Mouse (Mus musculus) gastrocnemius, postnatal 14 days (tissue): ENCODE results near the gene Prss46. TPM values are rescaled to one million over a fixed set of nuclear protein-coding genes. Genes with fewer than 3 reads are reported as not detected.
A peak's percentile ranks its signal among the peaks of the same experiment; 100 is the strongest.

Source experiments
- DNase-seq: peaks from one replicate; pipeline ENCODE4 v3.0.0; 2021; ENCODE audit warnings: mixed read lengths
- intact Hi-C: fragments of 180-260 bp; cut with DNase I; formaldehyde crosslinking; loops from one replicate; pipeline ENCODE4 v1.15.1; 2025; ENCODE audit warnings: low total_unique reads
- total RNA-seq, 2 experiments: library from RNA; stranded (reverse); gene quantifications; 2 replicates each; pipeline ENCODE4 v1.2.3; 2021

The Prss46 gene
- total RNA-seq, 2 experiments from 2014 or later, result not detected

DNA sequence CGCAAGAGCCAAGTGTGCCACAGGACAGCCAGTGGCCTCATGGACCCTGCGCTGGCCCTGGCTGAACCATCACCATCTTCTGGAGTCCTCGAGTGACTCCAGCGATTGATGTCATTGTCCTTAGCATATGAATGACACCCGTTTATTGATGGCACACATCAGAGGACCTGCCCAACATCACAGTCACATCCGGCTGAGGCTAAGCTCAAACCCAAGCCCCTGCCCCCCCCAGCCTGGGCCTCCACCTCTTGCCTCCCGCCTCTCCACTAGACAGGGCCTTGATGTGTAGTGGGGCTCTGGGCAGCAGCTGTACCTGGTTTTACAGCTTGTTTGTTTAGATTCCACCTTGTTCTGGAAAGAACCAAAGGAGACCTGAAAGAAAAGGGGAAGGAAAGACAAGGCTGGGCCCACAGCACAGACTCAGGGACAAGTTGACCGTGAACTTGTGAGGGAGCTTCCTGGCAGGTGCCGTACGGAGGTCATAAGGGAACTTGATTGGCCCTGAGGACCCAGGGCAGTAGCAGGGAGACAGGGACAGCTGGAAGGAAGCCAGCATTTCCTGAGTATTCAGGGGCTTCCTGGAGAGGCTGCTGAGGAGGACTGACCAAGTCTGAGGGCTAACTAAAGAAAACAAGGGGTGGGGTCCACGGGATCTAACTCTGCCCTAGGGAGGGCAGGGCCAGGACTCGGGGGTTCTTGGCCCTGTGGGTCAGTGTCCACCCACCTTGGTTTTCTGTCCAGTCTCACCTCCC is 46.9 kb downstream of the Prss46 start:
- intact Hi-C loops, result no loop called here

DNA sequence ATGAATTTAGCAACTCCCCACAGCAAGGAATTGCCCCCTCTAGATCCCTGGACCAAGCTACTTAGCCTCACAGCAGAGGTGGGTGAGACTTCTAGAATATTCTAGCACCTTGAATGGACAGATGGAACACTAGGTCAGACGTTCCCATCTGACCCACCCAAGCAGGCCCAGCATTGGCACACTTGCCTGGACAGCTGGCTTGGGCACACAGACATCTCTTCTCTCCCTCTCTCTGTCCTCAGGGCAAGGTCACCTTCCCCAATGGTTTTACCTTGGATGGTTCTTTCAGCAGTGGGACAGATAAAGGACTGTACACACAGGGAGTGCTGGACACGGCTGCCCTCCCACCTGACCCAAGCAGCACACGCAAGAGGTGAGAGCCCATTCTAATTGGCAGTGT is 48.2 kb downstream of the Prss46 start:
- intact Hi-C loops, result no loop called here
- DNase-seq, result peak; percentile 3

More for the DNA sequence above, 46.9 kb downstream of the Prss46 start:
- peak; percentile 5 for DNase-seq

DNA sequence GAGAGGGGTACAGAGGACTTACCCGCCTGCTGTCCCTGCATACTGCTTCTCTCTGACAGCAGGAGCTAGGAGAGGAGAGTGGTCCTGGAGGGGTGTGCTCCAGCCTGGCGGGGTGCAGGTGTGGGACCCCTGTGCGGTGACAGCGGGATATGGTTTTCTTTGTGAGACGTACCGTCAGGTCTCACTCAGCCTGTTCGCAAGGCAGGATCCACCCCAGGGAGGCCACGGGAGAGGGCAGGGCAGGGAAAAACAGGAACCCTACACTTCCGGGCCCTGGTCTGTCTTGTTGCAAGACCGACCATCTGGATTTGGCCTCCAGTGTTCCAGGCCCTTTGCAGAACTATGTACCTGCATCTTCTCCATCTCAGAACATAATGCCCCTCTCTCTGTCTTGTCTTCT is 49.1 kb downstream of the Prss46 start:
- DNase-seq, result no peak
- intact Hi-C loops, result no loop called here

DNA sequence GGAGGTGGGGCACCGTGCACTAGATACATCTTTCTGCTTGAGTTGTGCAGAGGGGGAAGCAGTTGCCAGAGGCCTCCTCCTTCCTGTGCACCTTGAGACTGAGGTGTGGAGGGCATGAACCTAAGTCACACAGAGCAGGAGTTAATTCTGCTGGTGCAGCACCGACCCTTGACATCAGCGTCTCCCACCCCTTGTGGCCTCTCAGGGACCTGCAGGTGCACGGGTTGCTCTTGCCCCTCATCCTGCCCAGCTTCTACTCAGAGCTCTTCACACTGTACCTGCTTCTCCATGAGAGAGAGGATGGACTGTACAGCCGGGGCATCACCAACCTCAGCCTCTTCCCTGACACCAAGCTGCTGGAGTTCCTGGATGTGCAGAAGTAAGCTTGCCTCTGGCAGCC is 51.2 kb downstream of the Prss46 start:
- intact Hi-C loops, result no loop called here

DNA sequence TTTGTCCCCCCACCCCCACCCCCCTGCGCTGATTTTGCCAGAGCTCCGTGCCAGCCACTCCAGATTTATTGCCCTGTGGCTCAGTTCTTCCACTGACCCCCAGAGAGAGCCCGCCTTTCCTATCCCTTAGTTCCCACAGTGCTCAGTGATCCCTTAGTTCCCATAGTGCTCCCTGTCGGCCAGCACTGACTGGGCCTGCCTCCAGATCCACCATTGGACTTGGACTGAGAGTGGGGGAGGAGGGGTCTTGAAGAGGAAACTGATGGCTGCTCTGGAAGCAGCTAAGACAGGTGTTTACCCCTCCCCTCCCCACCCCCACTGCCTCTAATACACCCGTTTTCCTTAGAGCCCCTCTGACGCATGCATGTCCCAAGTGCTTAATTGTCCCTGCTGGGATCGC is 51.7 kb downstream of the Prss46 start:
- intact Hi-C loops, result no loop called here
- DNase-seq, result no peak

More for the DNA sequence above, 51.2 kb downstream of the Prss46 start:
- no peak for DNase-seq

DNA sequence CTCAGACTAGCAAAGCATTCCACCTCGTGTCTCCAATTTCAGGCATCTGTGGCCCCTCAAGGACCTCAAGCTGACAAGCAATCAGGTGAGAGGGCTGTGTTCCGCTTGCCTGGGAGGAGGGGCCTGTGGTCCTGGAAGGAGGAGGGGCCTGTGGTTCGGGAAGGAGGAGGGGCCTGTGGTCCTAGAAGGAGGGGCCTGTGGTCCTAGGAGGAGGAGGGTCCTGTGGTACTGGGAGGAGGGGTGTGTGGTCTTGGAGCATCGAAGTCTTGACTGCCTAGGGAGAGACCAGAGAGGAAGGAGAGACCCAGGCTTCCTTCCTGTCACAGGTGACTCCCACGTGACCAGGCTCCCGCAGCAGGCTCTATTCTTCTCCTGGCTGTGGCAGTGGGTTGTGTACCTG is 52.3 kb downstream of the Prss46 start:
- no peak for DNase-seq
- intact Hi-C loops, result no loop called here

DNA sequence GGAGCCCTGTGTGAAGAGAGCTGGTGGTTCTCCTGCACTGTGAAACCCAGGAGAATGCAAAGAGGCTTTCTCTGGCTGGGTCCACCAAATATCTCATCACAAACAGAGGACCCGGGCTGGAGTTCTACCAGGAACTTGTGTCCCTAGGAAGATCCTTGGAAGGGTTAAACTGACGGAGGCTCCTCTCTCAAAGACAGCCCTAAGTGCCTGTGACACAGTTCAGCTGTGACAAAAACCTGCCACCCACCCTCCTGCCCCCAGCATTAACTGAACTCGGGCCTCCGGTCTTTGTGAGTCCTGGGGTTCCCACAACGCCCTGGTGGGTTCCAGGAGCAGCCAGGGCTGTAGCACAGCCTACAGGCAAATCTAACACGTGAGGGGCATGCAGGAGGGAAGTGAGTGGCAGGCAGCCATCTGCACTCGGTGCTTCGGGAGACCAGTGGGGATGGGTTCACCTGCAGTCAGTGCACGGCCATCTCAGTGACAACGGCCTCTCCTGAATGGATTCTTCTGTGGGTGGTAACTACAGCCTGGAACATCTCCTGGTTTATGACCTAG is 55.2 kb downstream of the Prss46 start:
- no peak for DNase-seq
- intact Hi-C loops, result no loop called here

DNA sequence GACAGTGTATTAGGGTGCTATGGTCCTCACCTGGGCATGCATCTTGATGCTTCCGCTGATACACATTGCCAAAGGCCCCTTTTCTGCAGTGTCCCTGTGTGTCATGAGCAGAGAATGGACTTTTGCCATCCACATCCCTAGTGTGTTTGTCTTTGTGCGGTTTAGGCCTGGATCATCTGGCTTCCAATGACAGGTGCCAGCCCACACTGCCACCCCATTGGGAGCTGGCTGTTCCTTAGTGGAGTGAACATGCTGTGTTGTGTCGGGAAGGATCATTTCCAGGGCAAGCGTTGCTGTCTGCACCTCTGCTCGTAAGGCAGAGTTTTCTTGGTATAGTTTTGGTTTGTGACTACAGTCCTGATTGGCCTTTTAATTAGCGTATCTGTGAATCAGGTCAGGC is 56.9 kb downstream of the Prss46 start:
- no peak for DNase-seq
- intact Hi-C loops, result no loop called here

DNA sequence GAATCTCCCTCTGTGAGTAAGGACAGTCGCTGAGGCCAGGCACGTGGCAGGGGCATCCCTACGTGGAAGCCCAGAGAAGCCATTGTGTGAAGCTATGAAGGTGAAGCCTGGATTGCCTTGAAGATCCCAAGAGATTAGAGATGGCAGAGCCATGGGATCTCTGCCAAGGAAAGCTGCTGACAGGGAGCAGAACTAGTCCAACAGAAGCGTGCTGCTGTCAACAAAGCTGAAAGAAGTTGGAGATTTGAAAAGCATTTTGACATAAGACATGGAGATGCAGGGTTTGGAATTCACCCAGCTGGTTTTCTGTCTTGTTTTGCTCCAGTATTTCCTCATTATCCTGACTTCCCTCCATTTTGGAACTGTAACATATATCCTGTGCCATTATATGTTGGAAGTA is 58.0 kb downstream of the Prss46 start:
- intact Hi-C loops, result no loop called here
- DNase-seq, result no peak

Other genes with a start within 250 kb of the Prss46 start
- 1 to 10 TPM; 1.2 to 2.5 TPM for gene Nradd, start 220.1 kb upstream of the Prss46 start, total RNA-seq
- 1 to 10 TPM; 2.5 to 4.1 TPM for gene Nbeal2, start 190.3 kb upstream of the Prss46 start, total RNA-seq
- 10 to 100 TPM; 46.4 to 52.6 TPM for gene Ccdc12, start 188.0 kb upstream of the Prss46 start, total RNA-seq
- 100 to 1,000 TPM; 358 to 691 TPM for gene Myl3, start 102.6 kb upstream of the Prss46 start, total RNA-seq
- 1 to 10 TPM; 2.7 to 4.3 TPM for gene Pth1r, start 97.4 kb upstream of the Prss46 start, total RNA-seq
- not detected for gene Prss42, start 46.3 kb upstream of the Prss46 start, total RNA-seq
- not detected for gene Prss44, start 30.5 kb upstream of the Prss46 start, total RNA-seq
- gene Prss43, start 17.8 kb upstream of the Prss46 start, total RNA-seq, result not detected
- not detected for gene Prss45, start 9.9 kb upstream of the Prss46 start, total RNA-seq
- not detected for gene Prss50, start 13.5 kb downstream of the Prss46 start, total RNA-seq
- gene Als2cl, start 35.4 kb downstream of the Prss46 start, total RNA-seq, result 1 to 10 TPM; 4.0 to 9.5 TPM
- under 1 TPM; 0.55 to 0.62 TPM for gene Tmie, start 35.6 kb downstream of the Prss46 start, total RNA-seq
- 1 to 10 TPM in 1 of 2 experiments, under 1 TPM in 1; 0.78 to 2.6 TPM for gene Fam240a, start 72.4 kb downstream of the Prss46 start, total RNA-seq
- gene Tdgf1, start 101.7 kb downstream of the Prss46 start, total RNA-seq, result not detected
- gene Lrrc2, start 107.0 kb downstream of the Prss46 start, total RNA-seq, result 10 to 100 TPM; 23.7 to 24.1 TPM
- gene Rtp3, start 146.1 kb downstream of the Prss46 start, total RNA-seq, result 1 to 10 TPM; 1.2 to 1.3 TPM
- gene Ltf, start 174.8 kb downstream of the Prss46 start, total RNA-seq, result under 1 TPM; 0.24 to 0.27 TPM
- gene Ccrl2, start 213.0 kb downstream of the Prss46 start, total RNA-seq, result 1 to 10 TPM; 3.5 to 3.6 TPM